Mouse (Mus musculus) cerebellum, postnatal 4 days (tissue): Measurements from ENCODE around the gene Mxi1.

Experiments
- DNase-seq, 2 experiments: peaks; one replicate each; pipeline ENCODE4 v3.0.0; 2022; ENCODE audit warnings: low spot score in 2 of 2, mixed read lengths in 1 of 2

The Mxi1 gene

GRCm38 (mm10) chr19:53397451-53398233, 87.3 kb downstream of the Mxi1 start:
- no peak for DNase-seq

GRCm38 (mm10) chr19:53399213-53399612, 88.9 kb downstream of the Mxi1 start:
- no peak for DNase-seq

DNA sequence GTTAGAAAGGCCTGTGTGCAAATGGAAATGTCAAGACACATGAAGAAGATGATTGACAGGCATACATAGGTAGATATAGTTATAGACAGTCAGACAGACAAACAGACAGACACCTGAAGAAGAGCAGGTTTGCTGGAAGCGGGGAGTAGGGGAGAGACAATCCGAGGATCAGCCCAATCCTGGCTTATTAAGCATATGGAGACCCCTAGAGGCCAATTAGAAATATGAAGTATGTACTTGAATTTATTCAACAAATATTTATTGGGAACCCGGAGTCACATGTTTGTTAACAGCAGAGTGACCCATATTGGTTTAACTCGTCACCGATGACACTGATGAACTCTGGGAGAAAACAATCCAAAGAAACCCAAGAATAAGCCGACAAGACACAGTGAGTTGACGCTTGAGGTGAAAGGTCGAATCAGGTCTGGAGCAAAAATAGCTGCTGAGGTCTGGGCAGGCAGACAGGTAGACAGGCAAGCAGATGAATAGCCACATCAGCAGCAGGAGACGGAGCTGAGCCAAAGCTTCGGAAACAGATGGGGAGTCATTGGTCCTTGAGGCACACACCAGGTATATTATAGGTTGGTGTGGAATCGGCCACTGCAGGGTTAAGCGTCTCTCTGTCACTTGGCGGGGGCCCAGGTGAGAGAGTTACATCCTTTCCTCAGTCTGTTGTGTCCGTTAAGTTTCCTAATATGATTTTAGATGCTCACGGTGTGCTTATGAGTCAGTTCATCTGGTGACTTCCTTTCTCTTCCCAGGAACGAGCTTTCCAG, 90.2 kb downstream of the Mxi1 start:
- no peak for DNase-seq

DNA sequence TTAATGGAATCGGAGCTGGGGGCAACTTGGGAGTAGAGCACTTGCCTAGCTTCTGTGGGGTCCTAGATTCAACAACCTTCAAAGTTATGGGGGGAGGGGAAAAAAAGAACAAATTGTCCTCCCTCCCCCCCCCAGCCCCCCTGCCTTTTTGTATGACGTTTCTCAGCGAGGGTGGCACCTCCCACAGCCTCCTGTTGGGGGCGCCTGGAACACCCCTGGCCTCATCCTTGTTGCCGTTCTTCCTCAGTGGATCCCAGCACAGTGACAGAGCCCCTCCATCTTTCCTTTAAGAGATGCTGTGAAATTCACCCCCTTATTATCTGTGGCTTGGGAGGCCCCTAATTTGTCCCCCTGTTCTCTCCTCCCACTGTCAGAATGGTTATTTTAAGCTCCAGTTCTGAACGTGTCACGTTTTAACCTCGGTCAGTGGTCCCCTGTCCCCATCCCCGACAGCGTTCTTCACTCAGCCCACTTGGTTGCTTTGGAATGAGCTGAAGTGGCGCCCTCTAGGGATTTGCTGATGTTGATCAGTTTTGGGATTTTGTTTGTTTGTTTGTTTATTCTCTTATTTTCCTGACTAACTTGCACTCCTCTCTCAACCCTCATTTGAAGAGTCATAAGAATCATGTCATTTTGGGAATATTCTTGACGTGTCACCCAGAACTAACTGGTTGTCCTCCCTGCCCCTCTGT, 92.6 kb downstream of the Mxi1 start:
- no peak for DNase-seq

DNA sequence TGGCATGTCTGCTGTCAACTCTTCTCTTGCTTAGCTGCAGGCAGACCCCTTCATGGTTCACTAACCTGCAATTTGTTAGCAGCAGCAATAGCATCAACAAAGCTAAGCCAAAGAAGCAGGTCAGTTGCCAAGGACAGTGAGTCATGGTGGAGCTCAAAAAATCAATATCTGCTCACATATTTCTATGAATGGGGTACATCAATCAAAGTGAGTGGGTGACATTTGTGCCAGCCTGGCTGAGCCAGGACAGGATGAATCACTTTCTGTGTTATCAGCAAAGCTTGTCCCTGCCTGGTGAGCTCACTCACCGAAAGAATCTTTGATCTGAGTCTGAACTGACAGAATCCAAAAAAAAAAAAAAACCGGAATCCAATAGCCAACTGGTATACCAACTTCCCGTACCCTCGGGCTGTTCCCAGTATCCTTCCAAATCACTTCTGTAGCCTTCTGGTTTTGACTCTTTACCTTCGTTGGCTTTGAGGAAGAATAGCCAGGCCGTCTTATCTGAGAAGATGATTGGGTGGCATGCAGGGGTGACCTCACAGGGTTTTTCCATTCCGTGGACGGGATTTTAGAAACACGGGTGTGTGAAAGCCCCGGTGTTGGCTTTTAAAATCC, 94.0 kb downstream of the Mxi1 start:
- peak in 1 of 2 experiments; percentile 25 for DNase-seq

- DNase-seq = peak in 1 of 2 experiments; percentile 86
Observed at GRCm38 (mm10) chr19:53404837-53405356, 94.6 kb downstream of the Mxi1 start.

DNA sequence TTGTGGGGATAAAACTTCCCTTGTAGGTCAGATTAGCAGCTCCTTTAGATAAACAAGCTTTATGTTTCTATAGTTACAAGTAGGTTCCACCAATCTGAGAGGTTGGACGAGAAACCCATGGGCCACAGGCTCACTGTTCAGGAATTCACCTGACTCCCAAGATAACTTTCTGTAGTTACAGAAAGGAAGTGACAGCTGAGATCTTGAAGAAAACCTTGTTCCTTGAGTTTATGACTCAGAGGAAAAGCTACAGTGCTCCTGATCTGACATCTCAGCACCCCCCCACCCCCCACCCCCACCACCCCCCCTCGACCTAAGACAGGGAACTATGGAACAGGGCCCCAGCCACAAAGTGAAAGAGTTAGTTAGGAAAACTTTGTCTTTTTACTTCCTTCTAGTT, 95.5 kb downstream of the Mxi1 start:
- no peak for DNase-seq

GRCm38 (mm10) chr19:53407350-53407749, 97.0 kb downstream of the Mxi1 start:
- no peak for DNase-seq

DNA sequence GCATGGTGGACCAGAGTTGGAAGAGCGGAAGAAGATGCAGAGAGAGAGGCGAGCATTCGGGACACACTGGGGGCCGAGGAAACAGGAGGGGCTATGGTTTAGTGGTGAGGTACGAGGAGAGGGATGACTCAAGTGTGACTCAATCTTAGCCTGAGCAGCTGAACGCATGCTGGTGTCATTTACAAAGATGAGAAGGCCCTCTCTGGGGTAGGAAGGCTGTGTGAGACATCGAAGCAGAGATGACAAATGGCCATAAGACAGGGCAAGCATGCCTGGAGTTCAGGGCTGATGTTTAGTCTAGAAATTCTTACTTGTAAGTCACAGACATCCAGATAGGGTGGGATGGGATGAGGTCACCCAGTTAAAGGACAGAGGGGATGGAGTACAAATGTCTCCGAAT, 98.1 kb downstream of the Mxi1 start:
- no peak for DNase-seq

GRCm38 (mm10) chr19:53409663-53410307, 99.5 kb downstream of the Mxi1 start:
- DNase-seq = no peak

- no peak for DNase-seq
Observed at GRCm38 (mm10) chr19:53412149-53412848, 102.0 kb downstream of the Mxi1 start.

DNA sequence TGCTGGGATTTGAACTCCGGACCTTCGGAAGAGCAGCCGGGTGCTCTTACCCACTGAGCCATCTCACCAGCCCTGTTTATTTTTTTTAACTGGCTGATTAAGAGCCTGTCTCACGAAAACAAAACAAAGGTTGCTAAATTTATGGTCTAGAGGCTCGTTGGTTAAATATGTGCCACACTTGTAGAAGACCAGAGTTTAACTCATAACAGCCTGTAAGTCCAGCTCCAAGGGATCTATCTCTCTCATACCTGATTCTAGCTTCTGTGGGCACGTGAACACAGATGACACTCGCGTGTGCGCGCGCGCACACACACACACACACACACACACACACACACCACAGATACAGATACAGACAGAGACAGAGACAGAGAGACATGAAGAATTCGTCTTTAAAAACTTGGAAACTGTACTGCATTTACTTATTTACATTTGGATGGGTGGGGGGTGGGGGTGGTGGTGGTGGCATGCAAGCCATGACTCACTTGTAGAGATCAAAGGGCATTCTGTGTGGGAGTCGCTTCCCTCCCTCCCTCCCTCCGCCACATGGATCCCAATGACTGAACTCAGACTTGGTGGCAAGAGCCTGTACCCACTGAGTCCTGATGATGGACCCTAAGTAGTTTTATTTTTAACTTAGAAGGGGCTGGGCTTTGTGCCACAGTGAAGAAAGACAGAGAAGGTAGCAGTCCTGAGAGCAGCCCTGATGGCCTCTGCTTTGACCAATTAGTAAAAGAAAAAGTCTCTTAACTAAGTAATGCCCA, 103.5 kb downstream of the Mxi1 start:
- no peak for DNase-seq

DNA sequence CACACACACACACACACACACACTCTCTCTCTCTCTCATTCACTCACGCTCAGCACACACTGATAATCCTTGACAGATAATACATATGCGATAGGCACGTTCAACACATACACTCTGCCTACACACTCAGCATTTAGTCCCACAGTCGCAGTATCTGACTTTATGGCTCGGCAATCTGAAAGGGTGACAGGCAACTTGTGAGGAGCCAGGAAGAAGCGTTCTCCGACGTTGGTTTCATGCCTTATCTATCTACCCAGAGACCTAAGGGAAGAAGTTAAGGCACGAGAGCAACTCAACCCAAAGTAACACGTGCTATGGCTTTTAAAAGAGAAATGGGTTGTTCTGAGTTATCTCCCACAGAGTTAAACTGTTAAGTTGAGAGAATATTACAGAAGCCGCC, 104.3 kb downstream of the Mxi1 start:
- no peak for DNase-seq

GRCm38 (mm10) chr19:53415198-53415597, 104.9 kb downstream of the Mxi1 start:
- no peak for DNase-seq

DNA sequence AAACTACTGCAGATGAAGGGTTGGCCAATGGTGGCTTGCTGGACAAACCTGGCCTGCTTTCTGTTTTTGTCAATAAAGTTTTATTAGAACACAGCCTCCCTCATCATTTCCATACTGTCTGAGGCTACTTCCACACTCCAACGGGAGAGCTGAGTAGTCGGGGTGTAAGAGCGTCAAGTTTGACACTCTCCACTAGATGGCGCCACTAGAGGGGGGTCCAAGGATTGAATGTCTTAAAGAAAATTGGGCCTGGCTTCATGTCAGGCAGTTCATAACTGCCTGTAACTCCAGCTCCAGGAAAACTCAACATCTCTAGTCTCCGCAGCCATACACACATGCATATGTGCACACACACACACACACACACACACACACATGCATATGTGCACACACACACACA, 109.5 kb downstream of the Mxi1 start:
- peak in 1 of 2 experiments; percentile 64 for DNase-seq

DNA sequence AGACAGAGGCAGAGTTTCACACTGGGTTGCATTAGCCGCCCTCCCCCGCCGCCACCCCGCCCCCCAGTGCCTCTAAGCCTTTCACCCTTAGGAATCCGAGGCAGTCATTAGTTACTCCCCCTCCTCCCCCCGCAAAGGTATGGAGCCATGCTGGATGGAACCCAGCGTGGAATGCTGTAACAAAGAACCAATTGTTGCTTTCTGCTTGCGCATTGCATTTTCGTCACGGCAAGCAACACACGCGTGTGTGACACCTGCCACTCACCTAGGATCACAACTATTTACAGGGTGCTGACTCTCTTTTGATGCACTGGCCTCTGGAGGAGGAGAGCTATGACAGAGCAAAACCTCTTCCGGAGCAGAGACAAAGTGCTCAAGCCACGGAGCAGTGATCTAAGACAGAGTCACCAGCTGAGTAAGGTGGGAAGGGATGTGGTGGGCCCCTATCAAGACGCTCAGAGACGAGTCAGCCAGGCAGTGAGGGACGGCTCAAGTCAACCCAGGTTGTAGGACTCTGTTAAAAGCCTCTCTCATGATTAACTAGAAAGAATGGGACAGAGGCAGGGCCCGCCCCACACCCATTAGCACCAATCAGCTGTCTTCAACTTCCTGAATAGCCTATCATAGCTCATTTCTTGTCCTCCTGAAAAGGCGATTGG, 110.7 kb downstream of the Mxi1 start:
- DNase-seq = peak in 1 of 2 experiments; percentile 68

DNA sequence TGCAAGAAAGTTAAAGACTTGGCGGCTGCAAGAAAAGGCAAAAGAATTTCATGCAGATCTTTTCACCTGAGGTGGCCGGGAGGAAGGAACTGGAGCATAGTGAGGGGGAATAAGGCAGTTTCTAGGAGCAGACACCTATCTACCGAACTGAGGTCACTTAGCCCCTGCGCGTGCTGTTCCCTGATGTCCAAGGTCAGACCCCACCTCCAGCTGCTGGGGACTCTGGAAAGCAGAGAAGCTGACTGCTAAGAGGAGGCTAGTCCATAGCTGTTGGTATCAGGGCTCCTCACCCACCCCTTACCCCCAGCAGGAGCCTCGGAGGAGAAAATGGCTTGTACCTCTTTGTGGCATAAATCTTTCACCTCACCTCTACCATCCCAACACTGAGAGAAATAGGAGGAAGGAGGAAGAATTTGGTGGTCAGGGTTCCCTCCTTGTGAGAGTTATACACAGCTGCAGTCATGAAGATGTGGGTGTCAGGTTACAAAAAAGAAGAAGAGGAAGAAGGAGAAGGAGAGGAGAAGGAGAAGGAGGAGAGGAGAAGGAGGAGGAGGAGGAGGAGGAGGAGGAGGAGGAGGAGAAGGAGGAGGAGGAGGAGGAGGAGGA, 111.4 kb downstream of the Mxi1 start:
- no peak for DNase-seq

GRCm38 (mm10) chr19:53422358-53423308, 112.3 kb downstream of the Mxi1 start:
- no peak for DNase-seq
